In the genomic region with DNA sequence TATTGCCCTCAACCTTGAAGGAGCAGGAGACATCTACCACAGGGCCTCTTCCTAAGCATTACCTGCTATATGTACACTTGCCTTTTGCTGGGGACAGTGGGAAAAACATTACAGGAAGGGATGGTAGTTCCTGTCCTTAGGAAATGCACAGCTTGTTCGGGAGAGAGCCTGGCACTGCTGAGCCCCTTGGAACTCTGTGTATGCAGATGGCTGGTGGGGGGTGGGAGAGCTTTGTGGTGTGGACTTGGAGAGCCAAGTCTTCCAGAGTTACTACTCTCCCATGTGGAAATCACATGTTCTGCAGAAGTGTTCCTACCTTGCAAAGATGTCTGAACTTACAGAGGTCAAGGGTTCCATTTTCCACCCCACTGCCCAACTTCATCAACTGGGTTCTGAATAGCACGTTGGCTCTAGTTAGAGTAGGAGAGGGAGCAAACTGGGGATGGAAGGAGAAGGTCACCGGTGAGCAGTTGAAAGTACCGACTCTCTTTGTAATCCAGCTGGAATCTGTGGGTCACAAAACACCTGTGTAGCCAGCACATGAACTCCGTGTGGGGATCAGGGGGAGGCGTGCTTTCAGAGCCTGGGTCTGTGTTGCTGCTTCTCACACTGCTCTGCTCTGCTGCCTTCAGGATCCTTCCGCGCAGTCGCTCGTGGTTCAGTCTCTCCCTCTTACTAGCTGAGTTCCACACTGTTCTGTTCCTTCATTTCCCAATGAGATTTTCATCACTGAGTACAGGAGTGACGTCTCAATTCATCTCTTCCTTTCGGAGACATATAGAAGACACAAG, we compare ENCODE assay signal across 20 mouse cellular contexts.
A peak's percentile ranks its signal among the peaks of the same experiment; 100 is the strongest.
DNase-seq lines count a peak whose midpoint lies in the region; ATAC-seq and TF ChIP-seq lines count a peak whose summit lies in the region.
"Had no signal": no experiment of that assay in that cellular context is flagged by ENCODE, and none has a peak within 500 bp of the region (broad histone marks: within the 10 kb centered on the region; RNA-seq: fewer than 3 reads in every experiment).

No protein-coding gene starts in this region.

- peak overlapping the region; percentile 16; the same call in 1 of the 2 replicates for H3K27ac ChIP-seq in heart, embryonic 10.5 days
- 0 out of 2 replicates have a peak overlapping the region, but pooled peaks have one; percentile 91 for H3K27ac ChIP-seq in lung, embryonic 15.5 days
- no peak overlapping the region for H3K27ac ChIP-seq in cerebellum, adult 2 months (ENCODE audit: insufficient read depth, low read length)
- H3K27ac ChIP-seq: embryonic facial prominence, embryonic 15.5 days; gastrocnemius, adult 2 months; hindbrain, postnatal 0 days; left cerebral cortex, adult 2 months; limb, embryonic 12.5 days; liver, embryonic 13.5 days; midbrain, embryonic 15.5 days; stomach, embryonic 15.5 days had no signal

- H3K9ac ChIP-seq in lung, embryonic 15.5 days = no peak overlapping the region
- H3K9ac ChIP-seq: embryonic facial prominence, embryonic 15.5 days; limb, embryonic 12.5 days; liver, embryonic 13.5 days; midbrain, embryonic 15.5 days; stomach, embryonic 15.5 days had no signal

- no peak for ATAC-seq in lung, embryonic 15.5 days (ENCODE audit: borderline replicate concordance, extremely low read depth, low FRiP score, low TSS enrichment)
- ATAC-seq: CD4-positive, CD25-positive, alpha-beta regulatory T cell, adult 4 months; hindbrain, postnatal 0 days; midbrain, embryonic 15.5 days had no signal

- no peaks in the 10 kb centered on the region for H3K27me3 ChIP-seq in heart, embryonic 10.5 days (ENCODE audit: insufficient read depth, poor library complexity, severe bottlenecking)
- no peaks in the 10 kb centered on the region for H3K27me3 ChIP-seq in lung, embryonic 15.5 days
- no peaks in the 10 kb centered on the region for H3K27me3 ChIP-seq in cerebellum, adult 2 months (ENCODE audit: control insufficient read depth, insufficient read depth, low read length)
- H3K27me3 ChIP-seq: embryonic facial prominence, embryonic 15.5 days; limb, embryonic 12.5 days; liver, embryonic 13.5 days; midbrain, embryonic 15.5 days; stomach, embryonic 15.5 days had no signal

- no peaks in the 10 kb centered on the region for H3K9me3 ChIP-seq in heart, embryonic 10.5 days
- no peaks in the 10 kb centered on the region for H3K9me3 ChIP-seq in lung, embryonic 15.5 days
- H3K9me3 ChIP-seq: embryonic facial prominence, embryonic 15.5 days; limb, embryonic 12.5 days; liver, embryonic 13.5 days; megakaryocyte, embryonic 14.5 days; midbrain, embryonic 15.5 days; stomach, embryonic 15.5 days had no signal

- 88% methylated on average over 12 of the region's 12 CpGs for WGBS in heart, embryonic 10.5 days
- 81% methylated on average over 12 of the region's 12 CpGs for WGBS in lung, embryonic 15.5 days
- WGBS in cerebellum, adult 2 months = 66% methylated on average over 12 of the region's 12 CpGs

- no peak for TF ChIP-seq POLR2A in cerebellum, adult 2 months (IDR thresholded peaks at IDR 0.05; ENCODE audit: borderline replicate concordance, insufficient read depth, low read length)

- H3K4me1 ChIP-seq in heart, embryonic 10.5 days = peaks cover 70% of the 10 kb centered on the region
- H3K4me1 ChIP-seq in lung, embryonic 15.5 days = peaks cover 58% of the 10 kb centered on the region
- H3K4me1 ChIP-seq in cerebellum, adult 2 months (ENCODE audit: control insufficient read depth, insufficient read depth, low read length) = peaks cover 56% of the 10 kb centered on the region

- H3K4me3 ChIP-seq in heart, embryonic 10.5 days = no peak overlapping the region
- no peak overlapping the region for H3K4me3 ChIP-seq in lung, embryonic 15.5 days
- no peak overlapping the region for H3K4me3 ChIP-seq in cerebellum, adult 2 months (replicated peaks; ENCODE audit: insufficient read depth, low read depth, low read length)
- H3K4me3 ChIP-seq: embryonic facial prominence, embryonic 15.5 days; gastrocnemius, adult 2 months; left cerebral cortex, adult 2 months; limb, embryonic 12.5 days; liver, embryonic 13.5 days; megakaryocyte, embryonic 14.5 days; midbrain, embryonic 15.5 days; stomach, embryonic 15.5 days had no signal

- DNase-seq in heart, embryonic 10.5 days (ENCODE audit: low spot score) = no peak
- DNase-seq in heart, postnatal 4 days = no peak
- DNase-seq in lung, adult 18-20 months = no peak
- DNase-seq in cerebellum, adult 2 months = peak; percentile 53 to 67
- peak; percentile 49 for DNase-seq in cerebellum, postnatal 36 days
- no peak for DNase-seq in testis, postnatal 10 days (ENCODE audit: low spot score)
- DNase-seq: adrenal gland, adult 2 months; gastrocnemius, adult 2 months; liver, embryonic 13.5 days; lung, postnatal 14 days; retina, postnatal 1 day had no signal

- TF ChIP-seq CTCF in cerebellum, adult 2 months (IDR thresholded peaks at IDR 0.05; ENCODE audit: borderline replicate concordance, insufficient read depth, low read depth, low read length) = no peak

- H3K4me2 ChIP-seq in lung, embryonic 15.5 days = no peak overlapping the region
- H3K4me2 ChIP-seq: embryonic facial prominence, embryonic 15.5 days; limb, embryonic 12.5 days; liver, embryonic 13.5 days; midbrain, embryonic 15.5 days; stomach, embryonic 15.5 days had no signal

- H3K36me3 ChIP-seq in heart, embryonic 10.5 days = no peaks in the 10 kb centered on the region
- no peaks in the 10 kb centered on the region for H3K36me3 ChIP-seq in lung, embryonic 15.5 days
- H3K36me3 ChIP-seq: embryonic facial prominence, embryonic 15.5 days; limb, embryonic 12.5 days; liver, embryonic 13.5 days; midbrain, embryonic 15.5 days; stomach, embryonic 15.5 days had no signal

Comparison
In these comparisons a context has a peak if more than half of its experiments do, and no peak if none do; other contexts are left out.
1. DNase-seq: peak in cerebellum, adult 2 months (2 of 2) and cerebellum, postnatal 36 days (2 of 2); none in heart, embryonic 10.5 days (single experiment), heart, postnatal 4 days (single experiment), lung, adult 18-20 months (0 of 2) and testis, postnatal 10 days (single experiment).